In the genomic region with DNA sequence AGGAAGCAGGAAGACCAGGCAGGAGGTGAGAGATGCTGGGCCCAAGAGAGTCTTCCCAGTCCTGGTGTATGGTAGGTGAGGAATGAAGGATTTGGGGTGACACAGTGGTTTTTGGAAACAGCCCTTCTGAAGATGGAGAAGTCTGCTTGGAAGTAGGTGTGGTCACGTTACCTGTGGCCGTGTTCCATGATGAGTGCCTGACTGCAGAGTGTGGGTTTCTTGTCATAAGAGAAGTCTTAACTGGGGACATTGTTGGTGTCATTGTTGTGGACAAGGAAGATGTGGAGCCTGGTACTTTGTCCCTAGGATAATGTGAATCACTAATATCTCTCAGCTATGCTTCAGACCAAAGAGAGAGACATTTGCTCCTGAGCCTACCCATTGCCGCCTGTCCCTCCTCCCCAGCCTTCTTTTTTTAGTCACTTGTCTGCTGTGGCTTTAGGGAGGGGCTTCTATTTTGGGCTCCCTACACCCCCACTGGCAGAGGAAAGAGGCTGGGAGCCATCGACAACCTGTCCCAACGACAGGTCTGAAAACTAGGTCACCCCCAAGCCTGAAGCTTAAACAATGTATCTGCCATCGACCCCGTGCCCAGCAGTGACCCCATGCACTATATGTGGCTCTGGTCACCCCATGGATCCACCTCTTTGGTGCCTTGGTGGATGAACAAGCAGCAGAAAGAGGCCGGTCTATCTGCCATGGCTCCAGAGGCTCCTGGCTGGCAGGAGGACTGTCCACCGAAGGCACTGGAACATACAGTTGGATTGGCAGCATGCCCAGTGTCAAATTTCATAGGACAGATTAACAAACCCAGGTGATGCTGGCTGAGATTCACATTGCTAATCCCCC, we compare ENCODE assay signal across 11 mouse cellular contexts. TPM values are rescaled to one million over a fixed set of nuclear protein-coding genes. Genes with fewer than 3 reads are reported as not detected.
A peak's percentile ranks its signal among the peaks of the same experiment; 100 is the strongest.
DNase-seq lines count a peak whose midpoint lies in the region; ATAC-seq and TF ChIP-seq lines count a peak whose summit lies in the region.
"Had no signal": no experiment of that assay in that cellular context is flagged by ENCODE, and none has a peak within 500 bp of the region (broad histone marks: within the 10 kb centered on the region; RNA-seq: fewer than 3 reads in every experiment).

No protein-coding gene starts in this region.

- H3K9ac ChIP-seq in stomach, embryonic 16.5 days (ENCODE audit: low read length) = no peak overlapping the region
- no peak overlapping the region for H3K9ac ChIP-seq in stomach, postnatal 0 days (ENCODE audit: low read length)
- H3K9ac ChIP-seq in heart, embryonic 15.5 days = no peak overlapping the region
- H3K9ac ChIP-seq in neural tube, embryonic 15.5 days (replicated peaks) = no peak overlapping the region
- H3K9ac ChIP-seq: limb, embryonic 12.5 days had no signal

- ATAC-seq in stomach, embryonic 16.5 days (ENCODE audit: insufficient read depth, low FRiP score) = peak; percentile 47; the same call in 1 of the 2 replicates
- no peak for ATAC-seq in stomach, postnatal 0 days (ENCODE audit: low FRiP score, low TSS enrichment)
- ATAC-seq in heart, embryonic 15.5 days (replicated peaks; ENCODE audit: insufficient number of reproducible peaks, insufficient read depth, low FRiP score, low read depth) = peak; percentile 84
- no peak for ATAC-seq in neural tube, embryonic 15.5 days (ENCODE audit: low FRiP score)

- no peak for DNase-seq in stomach, postnatal 0 days (ENCODE audit: low spot score)
- DNase-seq in gastrocnemius, adult 18-20 months (ENCODE audit: low spot score) = peak; percentile 74
- DNase-seq in thymus, postnatal 14 days = peak; percentile 69
- no peak for DNase-seq in embryo, embryonic 11 days
- DNase-seq in adrenal gland, postnatal 36 days = no peak
- DNase-seq: adrenal gland, adult 8-10 months had no signal

- no peaks in the 10 kb centered on the region for H3K36me3 ChIP-seq in stomach, embryonic 16.5 days (ENCODE audit: control insufficient read depth, insufficient read depth, low read length)
- no peaks in the 10 kb centered on the region for H3K36me3 ChIP-seq in stomach, postnatal 0 days (ENCODE audit: control insufficient read depth, insufficient read depth, low read length)
- no peaks in the 10 kb centered on the region for H3K36me3 ChIP-seq in heart, embryonic 15.5 days
- H3K36me3 ChIP-seq in neural tube, embryonic 15.5 days = no peaks in the 10 kb centered on the region
- H3K36me3 ChIP-seq: limb, embryonic 12.5 days had no signal

- H3K4me1 ChIP-seq in stomach, embryonic 16.5 days (ENCODE audit: control insufficient read depth, insufficient read depth, low read length) = peaks cover 18% of the 10 kb centered on the region
- H3K4me1 ChIP-seq in stomach, postnatal 0 days (replicated peaks; ENCODE audit: control insufficient read depth, insufficient read depth) = peaks cover 3% of the 10 kb centered on the region; the same call in 1 of the 2 replicates
- H3K4me1 ChIP-seq in heart, embryonic 15.5 days (replicated peaks) = peaks cover 31% of the 10 kb centered on the region
- peaks cover 11% of the 10 kb centered on the region for H3K4me1 ChIP-seq in neural tube, embryonic 15.5 days
- H3K4me1 ChIP-seq: limb, embryonic 12.5 days had no signal

- no peak overlapping the region for H3K4me2 ChIP-seq in stomach, embryonic 16.5 days (ENCODE audit: low read depth, low read length)
- no peak overlapping the region for H3K4me2 ChIP-seq in stomach, postnatal 0 days (replicated peaks; ENCODE audit: low read depth)
- H3K4me2 ChIP-seq in heart, embryonic 15.5 days = peak overlapping the region; percentile 20
- H3K4me2 ChIP-seq in neural tube, embryonic 15.5 days = no peak overlapping the region
- H3K4me2 ChIP-seq: limb, embryonic 12.5 days had no signal

- no peak overlapping the region for H3K4me3 ChIP-seq in stomach, embryonic 16.5 days (replicated peaks; ENCODE audit: low read length)
- no peak overlapping the region for H3K4me3 ChIP-seq in stomach, postnatal 0 days (ENCODE audit: low read depth, low read length)
- H3K4me3 ChIP-seq in heart, embryonic 15.5 days = no peak overlapping the region
- H3K4me3 ChIP-seq in neural tube, embryonic 15.5 days (replicated peaks) = no peak overlapping the region
- H3K4me3 ChIP-seq: limb, embryonic 12.5 days had no signal

- TF ChIP-seq CTCF in stomach, postnatal 0 days (IDR thresholded peaks at IDR 0.05; ENCODE audit: low read depth) = no peak

- WGBS in stomach, embryonic 16.5 days = 75% methylated on average over 9 of the region's 9 CpGs
- 68% methylated on average over 9 of the region's 9 CpGs for WGBS in stomach, postnatal 0 days
- 45% methylated on average over 9 of the region's 9 CpGs for WGBS in heart, embryonic 15.5 days
- 91% methylated on average over 9 of the region's 9 CpGs for WGBS in neural tube, embryonic 15.5 days

- H3K27ac ChIP-seq in stomach, embryonic 16.5 days (ENCODE audit: low read length) = peak overlapping the region; percentile 37; the same call in 1 of the 2 replicates
- no peak overlapping the region for H3K27ac ChIP-seq in stomach, postnatal 0 days (replicated peaks)
- peak overlapping the region; percentile 77 for H3K27ac ChIP-seq in heart, embryonic 15.5 days
- no peak overlapping the region for H3K27ac ChIP-seq in neural tube, embryonic 15.5 days (replicated peaks)
- H3K27ac ChIP-seq: limb, embryonic 12.5 days had no signal

- no peaks in the 10 kb centered on the region for H3K27me3 ChIP-seq in stomach, embryonic 16.5 days (ENCODE audit: control insufficient read depth, insufficient read depth, low read length)
- no peaks in the 10 kb centered on the region for H3K27me3 ChIP-seq in stomach, postnatal 0 days (ENCODE audit: control insufficient read depth, insufficient read depth, low read length)
- no peaks in the 10 kb centered on the region for H3K27me3 ChIP-seq in heart, embryonic 15.5 days
- H3K27me3 ChIP-seq in neural tube, embryonic 15.5 days (replicated peaks) = no peaks in the 10 kb centered on the region
- H3K27me3 ChIP-seq: limb, embryonic 12.5 days had no signal

- TF ChIP-seq EP300 in stomach, postnatal 0 days (optimal IDR thresholded peaks at IDR 0.05) = no peak

- no peaks in the 10 kb centered on the region for H3K9me3 ChIP-seq in stomach, embryonic 16.5 days (replicated peaks; ENCODE audit: control insufficient read depth, low read length)
- no peaks in the 10 kb centered on the region for H3K9me3 ChIP-seq in stomach, postnatal 0 days (ENCODE audit: control insufficient read depth, low read length)
- H3K9me3 ChIP-seq in heart, embryonic 15.5 days (replicated peaks) = no peaks in the 10 kb centered on the region
- no peaks in the 10 kb centered on the region for H3K9me3 ChIP-seq in neural tube, embryonic 15.5 days (replicated peaks)
- H3K9me3 ChIP-seq: limb, embryonic 12.5 days had no signal

RNA-seq across cellular contexts. Expression of a gene that starts 21.4 kb away (rescaled TPM):
- polyA plus RNA-seq in stomach, embryonic 16.5 days (2015; fragmentation: Nextera tagmentation; extraction: Ambion mirVana) = 3.3 and 3.8 TPM in 2 replicates
- 1.6 and 1.8 TPM in 2 replicates for polyA plus RNA-seq in stomach, postnatal 0 days (2015; fragmentation: Nextera tagmentation; extraction: Ambion mirVana)
- not detected for total RNA-seq in gastrocnemius, adult 18-20 months (2021)
- 0.53 and 1.4 TPM in 2 replicates for polyA plus RNA-seq in heart, embryonic 15.5 days (2015; fragmentation: Nextera tagmentation; extraction: Ambion mirVana)
- 0.08 and 1.3 TPM in 2 replicates for polyA plus RNA-seq in neural tube, embryonic 15.5 days (2015; fragmentation: Nextera tagmentation; extraction: Ambion mirVana)
- total RNA-seq in adrenal gland, postnatal 36 days (2021) = under 1 TPM in 1 of 2 experiments, not detected in 1; 0.20 TPM
- total RNA-seq: MEL had no signal

Comparison
In these comparisons a context has a peak if more than half of its experiments do, and no peak if none do; other contexts are left out.
1. ATAC-seq: peak in stomach, embryonic 16.5 days (single experiment) and heart, embryonic 15.5 days (single experiment); none in stomach, postnatal 0 days (single experiment) and neural tube, embryonic 15.5 days (single experiment).
2. H3K27ac ChIP-seq: peak in stomach, embryonic 16.5 days (single experiment) and heart, embryonic 15.5 days (single experiment); none in stomach, postnatal 0 days (single experiment) and neural tube, embryonic 15.5 days (single experiment).
3. DNase-seq: peak in gastrocnemius, adult 18-20 months (single experiment) and thymus, postnatal 14 days (single experiment); none in stomach, postnatal 0 days (single experiment), embryo, embryonic 11 days (single experiment) and adrenal gland, postnatal 36 days (0 of 2).